Mouse (Mus musculus) kidney, adult 2 months (tissue): ENCODE data around the gene Dgki. TPM values are rescaled to one million over a fixed set of nuclear protein-coding genes. Genes with fewer than 3 reads are reported as not detected.

Source experiments
- DNase-seq: peaks from one replicate; pipeline ENCODE4 v3.0.0; 2021
- H3K27ac ChIP-seq: fragments of 200-500 bp; 2 replicates; pipeline ENCODE4 v1.5.1; 2012; ENCODE audit warnings: low read depth, low read length, control low read depth, inconsistent platforms; ENCODE audit not compliant: insufficient read depth
- H3K27me3 ChIP-seq: fragments of 200-500 bp; replicated peaks from 2 replicates; pipeline ENCODE4 v1.6.1; 2012; ENCODE audit warnings: mild to moderate bottlenecking, moderate library complexity, low read length, inconsistent platforms; ENCODE audit not compliant: control insufficient read depth, insufficient read depth
- H3K36me3 ChIP-seq: fragments of 200-500 bp; 2 replicates; pipeline ENCODE4 v1.6.1; 2012; ENCODE audit warnings: mild to moderate bottlenecking, moderate library complexity, low read length, inconsistent platforms; ENCODE audit not compliant: control insufficient read depth, insufficient read depth
- H3K4me1 ChIP-seq: fragments of 200-500 bp; 2 replicates; pipeline ENCODE4 v1.6.1; 2011; ENCODE audit warnings: low read length; ENCODE audit not compliant: control insufficient read depth, insufficient read depth
- H3K4me3 ChIP-seq: fragments of 200-500 bp; 2 replicates; pipeline ENCODE4 v1.5.1; 2011; ENCODE audit warnings: mild to moderate bottlenecking, low read depth, low read length, control low read depth; ENCODE audit not compliant: insufficient read depth
- CTCF ChIP-seq: fragments of 200-500 bp; conservative IDR thresholded peaks from 2 replicates; pipeline ENCODE4 v1.5.1; 2011; ENCODE audit warnings: low read depth, mild to moderate bottlenecking, control low read depth, low read length, moderate library complexity, mixed read lengths; ENCODE audit not compliant: insufficient read depth, insufficient read length
- POLR2A ChIP-seq: fragments of 200-500 bp; IDR thresholded peaks from one replicate; pipeline ENCODE4 v1.6.1; 2011; ENCODE audit warnings: low read depth, low read length, control low read depth
- WGBS: fragments of 180-500 bp; shearing (Covaris S2); methylation state at CpG from one replicate; pipeline ENCODE4 v1.1.7; 2018; 5-methylcytosine and 5-hydroxymethylcytosine counted together
- polyA plus RNA-seq: library from polyadenylated mRNA; depleted of rRNA; stranded (reverse); fragments of >200 nt; gene quantifications from 2 replicates; pipeline ENCODE4 v1.2.3, GENCODE M21; 2012

The Dgki gene
- polyA plus RNA-seq, 1 experiment = 0.05 TPM

DNA sequence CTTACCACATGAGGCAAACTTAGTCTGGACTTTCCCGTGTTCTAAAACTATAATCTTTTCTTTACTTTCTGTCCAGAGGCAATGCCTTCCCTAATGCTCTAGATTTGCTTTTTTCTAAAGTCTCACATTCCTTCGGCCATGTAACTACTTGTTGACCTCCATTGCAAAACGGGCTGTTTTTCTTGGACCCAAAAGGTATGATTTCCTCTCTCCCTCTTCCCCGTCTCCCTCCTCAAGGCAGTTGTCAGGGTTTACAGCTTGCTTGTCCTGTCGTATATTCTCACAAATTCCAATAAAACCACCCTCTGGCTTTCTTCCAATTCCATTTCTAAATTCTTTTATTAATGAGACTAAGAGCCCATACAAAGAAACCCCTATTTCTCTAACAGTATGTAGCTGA is 199.6 kb downstream of the Dgki start:
- peak; percentile 29 for DNase-seq
- Histone ChIP-seq H3K4me3 (no peak overlapping the region), H3K4me1 (no peaks in the 10 kb centered on the region), H3K27me3 (no peaks in the 10 kb centered on the region), H3K36me3 (no peaks in the 10 kb centered on the region), H3K27ac (no peak overlapping the region)
- 64% methylated on average over 5 of the region's 5 CpGs for WGBS
- TF ChIP-seq POLR2A = no peak
- TF ChIP-seq CTCF = no peak

DNA sequence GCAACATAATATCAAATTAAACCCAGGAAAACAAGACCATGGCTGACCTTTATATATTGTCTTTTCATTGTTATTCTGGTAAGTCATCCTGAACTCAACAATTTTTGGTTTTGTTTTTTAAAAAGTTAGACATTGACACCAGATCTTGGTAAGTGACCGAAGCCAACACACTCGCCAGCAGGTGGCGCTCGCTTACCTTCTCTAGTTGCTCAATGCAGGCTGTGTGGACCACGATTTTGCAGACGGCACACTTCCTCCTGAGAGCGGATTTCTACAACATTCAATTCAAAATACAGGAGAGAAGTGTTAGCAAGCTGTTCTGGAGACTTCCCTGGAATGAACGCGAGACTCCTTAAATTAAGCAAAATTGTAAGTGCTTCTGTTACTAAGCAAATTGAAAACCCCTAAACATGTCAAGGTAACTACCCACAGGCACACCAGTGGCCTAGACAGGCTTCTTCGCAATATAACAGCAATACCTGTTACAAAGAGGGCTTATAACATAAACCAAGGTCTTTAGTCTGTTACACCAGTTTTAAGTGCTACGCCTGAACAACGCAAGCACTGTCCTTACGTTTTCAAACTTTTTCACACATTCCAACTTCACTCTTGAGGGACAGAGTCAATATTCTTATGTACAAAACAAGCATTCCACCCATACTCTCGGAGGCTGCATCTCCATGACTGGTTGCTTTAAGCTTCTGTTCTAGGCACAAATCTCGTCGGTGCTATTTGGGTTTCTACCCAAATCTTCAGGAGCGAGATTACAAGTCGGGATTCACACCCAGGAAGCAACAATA is 202.4 kb downstream of the Dgki start:
- WGBS = 49% methylated on average over 18 of the region's 18 CpGs
- H3K27me3 ChIP-seq = no peaks in the 10 kb centered on the region
- no peaks in the 10 kb centered on the region for H3K4me1 ChIP-seq
- peak; percentile 82 for DNase-seq
- TF ChIP-seq POLR2A (no peak), CTCF (peak; percentile 96)
- H3K36me3 ChIP-seq = no peaks in the 10 kb centered on the region
- H3K4me3 ChIP-seq = no peak overlapping the region
- H3K27ac ChIP-seq = no peak overlapping the region

DNA sequence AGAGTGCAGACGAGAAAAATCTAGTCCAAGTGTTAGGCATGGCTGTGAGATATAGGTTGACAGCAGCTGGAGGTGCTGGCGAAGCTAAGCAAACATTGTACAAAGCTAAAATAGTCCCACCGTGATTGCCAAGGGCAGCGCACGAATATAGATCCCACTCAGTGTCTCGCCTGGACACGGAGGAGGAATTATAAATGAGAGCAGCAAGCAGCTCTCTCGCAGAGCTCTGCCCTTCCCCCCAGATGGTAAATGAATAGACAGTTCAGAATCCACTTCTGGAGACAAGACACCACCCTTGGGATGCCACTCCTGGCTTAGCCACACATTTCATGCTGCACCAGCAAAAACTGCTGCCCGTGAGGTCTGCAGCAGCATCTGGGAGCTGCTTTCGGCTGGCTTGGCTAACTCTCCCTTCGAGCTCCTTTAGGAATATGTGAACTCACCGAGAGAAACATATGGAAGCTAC is 203.1 kb downstream of the Dgki start:
- Histone ChIP-seq H3K4me3 (no peak overlapping the region), H3K36me3 (no peaks in the 10 kb centered on the region), H3K4me1 (no peaks in the 10 kb centered on the region), H3K27ac (no peak overlapping the region), H3K27me3 (no peaks in the 10 kb centered on the region)
- TF ChIP-seq POLR2A = no peak
- no peak for TF ChIP-seq CTCF
- WGBS = 34% methylated on average over 12 of the region's 12 CpGs
- peak; percentile 73 for DNase-seq

DNA sequence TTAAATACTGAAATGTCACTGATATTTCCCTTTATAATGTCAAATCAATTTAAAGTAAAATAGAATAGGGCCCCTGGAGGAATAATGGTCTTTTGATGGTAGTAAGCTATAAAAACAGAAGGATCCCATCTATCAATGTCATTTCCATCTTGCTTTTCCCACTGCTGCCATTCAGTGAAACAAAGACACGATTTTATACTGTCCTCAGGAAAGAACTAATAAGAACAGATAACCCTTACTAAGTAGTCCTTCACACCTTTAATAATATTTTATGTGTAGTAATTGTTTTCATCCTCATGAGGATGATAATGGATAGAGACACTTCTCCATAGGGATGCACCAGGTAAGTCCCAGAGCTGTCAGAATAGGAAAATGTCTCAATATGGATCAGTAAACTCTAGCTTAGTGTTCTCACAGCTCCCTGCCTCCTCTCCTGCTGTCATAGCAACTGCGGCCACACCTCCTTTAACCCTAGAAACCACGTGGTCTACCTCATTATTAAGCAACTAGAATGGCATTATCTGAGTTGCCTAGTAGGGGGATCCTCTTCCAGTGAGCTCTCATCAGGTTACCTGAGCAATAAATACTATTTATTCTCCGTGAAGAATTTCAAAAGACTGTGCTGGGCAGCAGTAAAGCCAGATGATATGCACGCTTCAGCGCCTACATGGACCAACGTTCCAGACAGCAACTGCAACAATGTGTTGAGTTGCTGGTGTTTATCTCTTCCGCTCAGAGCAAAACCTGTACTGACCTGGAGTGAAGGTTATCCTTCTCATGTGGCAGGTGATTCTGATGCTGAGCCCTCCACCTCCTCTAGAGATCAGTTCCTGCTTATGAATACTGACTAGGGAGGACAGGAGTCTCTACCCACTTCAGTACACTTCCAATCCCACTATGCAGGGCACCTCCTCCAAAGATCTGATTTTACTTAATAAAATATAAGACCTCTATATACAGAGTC is 210.6 kb downstream of the Dgki start:
- Histone ChIP-seq H3K27ac (no peak overlapping the region), H3K4me1 (no peaks in the 10 kb centered on the region), H3K36me3 (no peaks in the 10 kb centered on the region), H3K4me3 (no peak overlapping the region), H3K27me3 (no peaks in the 10 kb centered on the region)
- TF ChIP-seq POLR2A (no peak), CTCF (no peak)
- WGBS = 33% methylated on average over 8 of the region's 8 CpGs
- no peak for DNase-seq

DNA sequence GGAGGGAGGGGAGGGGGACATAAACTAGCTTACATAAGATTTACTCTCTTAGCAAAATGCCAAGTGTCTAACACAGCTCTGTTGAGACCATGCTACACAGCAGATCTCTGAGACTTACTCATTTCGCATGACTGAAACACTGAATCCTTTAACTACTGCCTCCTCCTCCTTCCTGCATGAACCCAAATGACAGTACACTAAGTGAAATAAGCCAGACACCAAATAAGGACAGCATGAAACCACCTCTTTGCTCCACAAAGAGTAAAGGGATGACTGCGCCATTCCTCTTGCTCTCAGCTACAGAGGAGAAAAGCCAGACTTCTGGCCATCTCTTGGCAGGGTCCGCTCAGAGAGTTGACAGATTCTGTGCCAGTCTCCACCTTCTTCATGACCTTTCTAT is 217.0 kb downstream of the Dgki start:
- no peaks in the 10 kb centered on the region for H3K27me3 ChIP-seq
- TF ChIP-seq POLR2A (no peak), CTCF (no peak)
- DNase-seq = no peak
- H3K4me1 ChIP-seq = no peaks in the 10 kb centered on the region
- no peak overlapping the region for H3K27ac ChIP-seq
- 93% methylated on average over 3 of the region's 3 CpGs for WGBS
- H3K36me3 ChIP-seq = no peaks in the 10 kb centered on the region
- no peak overlapping the region for H3K4me3 ChIP-seq

DNA sequence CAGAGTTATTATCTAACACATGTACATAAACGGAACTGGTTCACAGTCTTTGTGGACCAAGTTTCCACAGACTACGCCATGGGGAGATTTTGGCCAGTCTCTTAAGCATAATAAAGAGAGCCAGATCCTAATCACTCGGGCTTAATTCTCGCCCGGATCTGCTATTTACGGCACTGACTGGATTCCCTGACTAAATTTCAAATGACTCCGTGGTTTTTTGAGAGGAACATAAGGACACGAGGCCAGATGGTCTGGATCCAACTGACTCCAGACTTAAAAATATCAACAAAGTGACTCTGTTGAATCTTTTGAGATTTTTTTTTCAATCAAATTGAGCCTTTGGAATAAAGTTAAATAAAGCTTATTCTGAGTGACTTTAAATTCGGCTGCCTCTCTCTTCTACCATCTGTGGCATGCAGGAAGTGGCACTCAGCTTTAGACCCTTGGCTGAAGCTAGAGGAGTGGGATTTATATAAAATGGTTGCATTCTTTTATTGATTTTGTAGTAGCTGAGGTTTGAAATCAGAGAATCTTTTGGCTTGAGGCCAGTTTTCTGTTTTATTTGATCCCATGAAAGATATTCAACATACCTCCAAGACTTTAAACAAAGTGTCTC is 227.5 kb downstream of the Dgki start:
- peaks cover 10% of the 10 kb centered on the region for H3K4me1 ChIP-seq
- TF ChIP-seq CTCF (no peak), POLR2A (no peak)
- no peak overlapping the region for H3K27ac ChIP-seq
- H3K27me3 ChIP-seq = no peaks in the 10 kb centered on the region
- WGBS = 64% methylated on average over 9 of the region's 9 CpGs
- H3K4me3 ChIP-seq = no peak overlapping the region
- no peaks in the 10 kb centered on the region for H3K36me3 ChIP-seq
- peak; percentile 40 for DNase-seq
